Mouse (Mus musculus) neural tube, embryonic 14.5 days (tissue): ENCODE results near the gene Gpsm3. TPM values are rescaled to one million over a fixed set of nuclear protein-coding genes. Genes with fewer than 3 reads are reported as not detected.

Experiments used
- ATAC-seq: fragments of 200-750 bp; cut with Nextera tagmentation; 2 replicates; pipeline ENCODE4 v1.8.0; 2017; ENCODE audit warnings: low read depth, mild to moderate bottlenecking, moderate TSS enrichment, moderate library complexity
- H3K27ac ChIP-seq: fragments of 300-500 bp; sonication (generic); 2 replicates; pipeline ENCODE4 v1.5.1; 2014; ENCODE audit warnings: low read depth, mild to moderate bottlenecking, control low read depth, low read length, moderate library complexity, mixed read lengths
- H3K27me3 ChIP-seq: fragments of 300-500 bp; sonication (generic); 2 replicates; pipeline ENCODE4 v1.6.1; 2014; ENCODE audit warnings: low read length; ENCODE audit not compliant: control insufficient read depth, insufficient read depth
- H3K36me3 ChIP-seq: fragments of 300-500 bp; sonication (generic); 2 replicates; pipeline ENCODE4 v1.6.1; 2014; ENCODE audit warnings: low read length, mixed read lengths; ENCODE audit not compliant: control insufficient read depth, insufficient read depth
- H3K4me1 ChIP-seq: fragments of 300-500 bp; sonication (generic); 2 replicates; pipeline ENCODE4 v1.6.1; 2014; ENCODE audit warnings: low read length; ENCODE audit not compliant: control insufficient read depth, insufficient read depth
- H3K4me2 ChIP-seq: fragments of 300-500 bp; sonication (generic); 2 replicates; pipeline ENCODE4 v1.6.1; 2014; ENCODE audit warnings: mild to moderate bottlenecking, low read depth, low read length, control low read depth
- H3K4me3 ChIP-seq: fragments of 300-500 bp; sonication (generic); 2 replicates; pipeline ENCODE4 v1.5.1; 2014; ENCODE audit warnings: low read depth, low read length, control low read depth, mixed read lengths
- H3K9ac ChIP-seq: fragments of 300-500 bp; sonication (generic); replicated peaks from 2 replicates; pipeline ENCODE4 v1.6.1; 2014; ENCODE audit warnings: low read depth, mild to moderate bottlenecking, control low read depth, low read length, mixed read lengths
- H3K9me3 ChIP-seq: fragments of 300-500 bp; sonication (generic); 2 replicates; pipeline ENCODE4 v1.6.1; 2016; ENCODE audit warnings: low read length; ENCODE audit not compliant: control insufficient read depth
- WGBS: fragments of 180-500 bp; shearing (Covaris S2); extraction: QIAGEN DNeasy Blood & Tissue Kit; methylation state at CpG from one replicate; pipeline ENCODE4 v1.1.7; 2014; 5-methylcytosine and 5-hydroxymethylcytosine counted together
- polyA plus RNA-seq: library from polyadenylated mRNA; unstranded; fragments of >200 nt; fragmentation: Nextera tagmentation; extraction: Ambion mirVana; gene quantifications from 2 replicates; pipeline ENCODE4 v1.2.1, GENCODE M21; 2014

The Gpsm3 gene
- polyA plus RNA-seq, 1 experiment from 2014 or later: 1.4 TPM

DNA sequence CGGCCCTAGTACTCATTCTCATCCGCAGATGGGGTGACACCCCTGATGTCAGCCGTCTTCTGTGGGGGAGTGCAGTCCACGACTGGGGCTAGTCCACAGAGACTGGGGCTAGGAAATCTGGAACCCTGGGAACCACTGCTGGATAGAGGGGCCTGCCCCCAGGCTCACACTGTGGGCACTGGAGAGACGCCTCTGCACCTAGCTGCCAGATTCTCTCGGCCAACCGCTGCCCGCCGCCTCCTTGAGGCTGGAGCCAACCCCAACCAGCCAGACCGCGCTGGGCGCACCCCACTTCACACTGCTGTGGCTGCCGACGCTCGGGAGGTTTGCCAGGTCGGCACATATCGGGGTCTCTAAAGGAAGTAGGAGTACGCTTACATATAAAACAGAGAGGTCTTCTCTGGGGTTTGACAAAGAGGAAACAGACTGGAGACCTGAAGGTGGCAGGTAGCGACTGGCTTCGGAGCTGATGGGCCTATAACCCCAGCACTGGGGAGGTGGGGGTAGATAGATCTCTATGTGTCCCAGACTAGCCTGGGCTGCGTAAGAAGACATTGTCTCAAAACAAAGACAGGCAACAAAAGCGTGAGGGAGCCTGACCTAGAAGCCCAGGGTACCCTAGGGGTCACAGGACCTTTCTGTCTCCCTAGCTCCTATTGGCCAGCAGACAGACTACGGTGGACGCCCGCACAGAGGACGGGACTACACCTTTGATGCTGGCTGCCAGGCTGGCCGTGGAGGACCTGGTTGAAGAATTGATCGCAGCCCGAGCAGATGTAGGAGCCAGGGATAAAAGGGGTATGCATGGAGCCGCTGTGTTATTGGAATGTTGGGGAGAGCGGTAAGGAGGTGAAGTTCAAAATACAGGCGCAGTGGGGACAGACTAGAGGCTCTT, 3.5 kb upstream of the Gpsm3 start:
- no peaks in the 10 kb centered on the region for H3K9me3 ChIP-seq
- H3K4me2 ChIP-seq: peak overlapping the region; percentile 96
- H3K27me3 ChIP-seq: no peaks in the 10 kb centered on the region
- peak; percentile 12 for ATAC-seq
- peak overlapping the region; percentile 99 for H3K27ac ChIP-seq
- no peaks in the 10 kb centered on the region for H3K36me3 ChIP-seq
- peaks cover 19% of the 10 kb centered on the region for H3K4me1 ChIP-seq
- WGBS: 18% methylated on average over 32 of the region's 32 CpGs
- H3K9ac ChIP-seq: peak overlapping the region; percentile 83
- H3K4me3 ChIP-seq: peak overlapping the region; percentile 70

DNA sequence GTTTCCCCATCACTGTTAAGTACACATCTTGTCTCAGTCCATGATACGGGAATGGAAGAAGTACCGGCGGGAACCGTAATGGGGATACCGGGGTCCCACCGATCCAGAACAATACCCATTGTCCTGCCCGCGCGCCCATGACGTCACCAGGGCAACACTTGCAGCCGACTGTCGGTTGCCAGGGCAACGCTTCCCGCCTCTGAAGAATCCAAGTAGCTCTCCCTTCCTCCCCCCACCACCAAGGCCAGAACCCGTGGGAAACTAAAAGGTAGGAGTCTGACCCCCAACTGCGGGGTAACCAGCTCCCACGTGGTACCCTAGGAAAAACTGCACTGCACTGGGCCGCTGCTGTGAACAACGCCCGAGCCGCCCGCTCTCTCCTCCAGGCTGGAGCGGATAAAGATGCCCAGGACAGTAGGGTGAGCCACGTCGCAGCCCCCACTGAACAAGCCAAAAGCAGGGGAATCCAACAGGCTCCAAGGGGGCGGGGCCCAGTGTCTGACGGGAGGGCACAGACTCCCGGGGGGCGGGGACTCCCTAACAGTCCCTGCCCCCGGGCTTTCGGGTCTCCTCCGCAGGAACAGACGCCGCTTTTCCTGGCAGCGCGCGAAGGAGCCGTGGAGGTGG, 2.7 kb upstream of the Gpsm3 start:
- ATAC-seq: peak; percentile 77
- Histone ChIP-seq H3K4me2 (peak overlapping the region; percentile 96), H3K4me3 (peak overlapping the region; percentile 70), H3K4me1 (peaks cover 26% of the 10 kb centered on the region), H3K27ac (peak overlapping the region; percentile 99), H3K27me3 (no peaks in the 10 kb centered on the region), H3K36me3 (no peaks in the 10 kb centered on the region), H3K9me3 (no peaks in the 10 kb centered on the region), H3K9ac (peak overlapping the region; percentile 83)
- WGBS: under 1% methylated on average over 37 of the region's 38 CpGs

DNA sequence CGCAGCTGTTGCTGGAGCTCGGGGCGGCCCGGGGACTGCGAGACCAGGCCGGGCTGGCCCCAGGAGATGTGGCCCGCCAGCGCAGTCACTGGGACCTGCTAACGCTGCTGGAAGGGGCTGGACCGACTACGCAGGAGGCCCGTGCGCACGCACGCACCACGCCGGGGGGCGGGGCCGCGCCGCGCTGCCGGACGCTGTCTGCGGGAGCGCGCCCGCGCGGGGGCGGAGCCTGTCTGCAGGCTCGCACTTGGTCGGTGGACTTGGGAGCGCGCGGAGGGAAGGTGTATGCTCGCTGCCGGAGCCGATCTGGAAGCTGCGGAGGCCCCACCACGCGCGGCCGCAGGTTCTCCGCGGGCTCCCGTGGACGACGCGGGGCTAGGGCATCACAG, 2.2 kb upstream of the Gpsm3 start:
- ATAC-seq: peak; percentile 80

DNA sequence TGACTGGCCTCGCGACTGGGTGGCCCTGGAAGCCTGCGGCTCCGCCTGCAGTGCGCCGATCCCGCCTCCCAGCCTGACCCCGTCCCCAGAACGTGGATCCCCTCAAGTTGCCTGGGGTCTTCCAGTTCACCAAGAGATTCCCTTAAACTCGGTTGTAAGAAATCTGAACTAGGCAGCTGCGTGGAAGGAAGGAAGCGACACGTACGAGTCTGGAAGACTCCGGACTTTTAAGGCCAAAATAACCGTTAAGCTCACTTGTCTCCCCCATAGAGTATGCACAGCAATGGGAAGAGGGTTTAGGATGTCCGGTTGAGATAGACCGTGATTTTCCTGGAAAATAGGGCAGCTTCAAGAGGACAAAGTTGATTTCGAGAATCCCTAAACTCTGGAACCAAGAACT, 1.8 kb upstream of the Gpsm3 start:
- no peaks in the 10 kb centered on the region; the same call in 1 of the 2 replicates for H3K27me3 ChIP-seq
- peaks cover 26% of the 10 kb centered on the region for H3K4me1 ChIP-seq

More for the DNA sequence above, 2.2 kb upstream of the Gpsm3 start:
- Histone ChIP-seq H3K9me3 (no peaks in the 10 kb centered on the region), H3K9ac (peak overlapping the region; percentile 83), H3K27me3 (no peaks in the 10 kb centered on the region; the same call in 1 of the 2 replicates), H3K4me2 (peak overlapping the region; percentile 96), H3K27ac (peak overlapping the region; percentile 99), H3K4me1 (peaks cover 26% of the 10 kb centered on the region), H3K36me3 (no peaks in the 10 kb centered on the region), H3K4me3 (peak overlapping the region; percentile 70)
- under 1% methylated on average over 39 of the region's 50 CpGs for WGBS

DNA sequence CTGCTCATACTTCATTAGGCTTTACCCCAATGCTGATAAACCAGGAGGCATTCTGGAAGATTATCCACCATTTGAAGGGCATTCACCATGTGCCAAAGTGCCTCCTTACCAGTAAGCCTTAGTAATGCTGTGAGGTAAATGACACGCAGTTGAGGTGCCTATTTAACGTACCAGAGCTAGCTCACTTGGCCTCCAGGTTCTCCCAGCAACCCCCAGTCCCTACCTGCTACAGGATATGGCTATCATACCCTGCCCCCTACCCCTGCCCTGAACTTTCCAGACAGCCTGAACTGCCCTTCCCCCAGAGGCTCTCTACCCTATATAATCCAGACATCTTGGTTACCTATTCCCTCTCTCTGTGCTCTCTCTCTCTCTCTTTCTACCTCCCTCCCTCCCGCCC, 839 bp upstream of the Gpsm3 start:
- Histone ChIP-seq H3K9ac (no peak overlapping the region), H3K27me3 (no peaks in the 10 kb centered on the region; the same call in 1 of the 2 replicates), H3K36me3 (no peaks in the 10 kb centered on the region), H3K4me2 (no peak overlapping the region), H3K9me3 (no peaks in the 10 kb centered on the region), H3K4me1 (peaks cover 36% of the 10 kb centered on the region), H3K27ac (no peak overlapping the region), H3K4me3 (no peak overlapping the region)
- 72% methylated on average over 3 of the region's 3 CpGs for WGBS
- ATAC-seq: no peak

More for the DNA sequence above, 1.8 kb upstream of the Gpsm3 start:
- peak overlapping the region; percentile 96 for H3K4me2 ChIP-seq
- H3K27ac ChIP-seq: peak overlapping the region; percentile 99
- no peaks in the 10 kb centered on the region for H3K36me3 ChIP-seq
- 5% methylated on average over 19 of the region's 19 CpGs for WGBS
- peak overlapping the region; percentile 70 for H3K4me3 ChIP-seq
- peak overlapping the region; percentile 83 for H3K9ac ChIP-seq
- H3K9me3 ChIP-seq: no peaks in the 10 kb centered on the region
- no peak for ATAC-seq

DNA sequence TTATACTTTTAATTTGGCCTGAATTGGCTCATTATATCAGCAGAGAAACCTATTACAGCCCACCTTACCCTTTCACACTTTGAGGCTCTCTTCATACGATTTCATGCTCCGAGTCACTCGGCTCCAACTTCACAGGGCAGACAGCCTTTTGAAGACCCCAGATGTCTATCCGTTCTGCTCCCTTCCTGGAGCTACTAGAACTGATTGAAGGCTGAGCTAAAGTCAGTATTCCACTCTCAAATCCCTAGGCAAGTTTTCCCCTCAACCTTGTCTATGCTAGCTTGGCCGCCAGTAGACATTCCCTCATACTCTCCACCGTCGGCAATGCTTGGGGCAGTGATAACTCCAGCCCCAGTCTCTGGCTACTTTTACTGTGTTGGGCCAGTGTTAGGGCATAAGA, 400 bp upstream of the Gpsm3 start:
- 52% methylated on average over 7 of the region's 7 CpGs for WGBS
- Histone ChIP-seq H3K36me3 (no peaks in the 10 kb centered on the region), H3K4me2 (no peak overlapping the region), H3K9me3 (no peaks in the 10 kb centered on the region), H3K27me3 (no peaks in the 10 kb centered on the region; the same call in 1 of the 2 replicates), H3K27ac (no peak overlapping the region), H3K9ac (no peak overlapping the region), H3K4me1 (peaks cover 40% of the 10 kb centered on the region), H3K4me3 (no peak overlapping the region)
- ATAC-seq: no peak

DNA sequence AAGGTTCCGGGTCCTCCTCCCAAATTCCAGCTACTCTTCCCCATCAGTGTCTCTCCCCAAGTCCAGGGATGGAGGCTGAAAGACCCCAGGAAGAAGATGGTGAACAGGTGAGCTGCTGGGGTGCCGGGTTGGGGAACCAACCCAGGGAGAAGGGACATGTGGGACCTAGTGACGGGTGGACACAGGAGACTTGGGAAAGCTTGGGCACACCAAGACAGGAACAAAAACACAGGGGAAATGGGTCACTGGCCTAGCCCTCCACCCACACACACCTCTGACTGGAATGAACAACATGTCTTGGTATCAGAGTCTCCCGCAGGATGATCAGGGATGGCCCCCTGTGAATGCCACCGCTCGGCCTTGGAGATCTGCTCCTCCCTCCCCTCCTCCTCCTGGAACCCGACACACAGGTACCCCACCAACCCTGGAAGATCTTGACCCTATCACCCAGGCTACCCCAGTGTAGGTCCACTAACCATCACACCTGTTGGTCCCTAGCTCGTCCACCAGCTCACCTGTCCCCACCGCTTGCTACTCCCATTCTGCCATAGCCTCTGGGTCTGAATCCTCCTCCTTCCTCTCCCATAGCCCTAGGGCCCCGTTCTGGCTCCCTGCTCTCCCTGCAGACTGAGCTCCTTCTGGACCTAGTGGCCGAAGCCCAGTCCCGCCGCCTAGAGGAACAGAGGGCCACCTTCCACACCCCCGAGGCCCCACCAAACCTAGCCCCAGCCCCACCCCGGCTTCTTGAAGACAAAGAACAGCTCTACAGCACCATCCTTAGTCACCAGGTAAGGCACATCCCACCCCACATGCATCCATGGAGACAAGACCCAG, 765 bp downstream of the Gpsm3 start:
- H3K27ac ChIP-seq: peak overlapping the region; percentile 95; the same call in 1 of the 2 replicates
- WGBS: 64% methylated on average over 15 of the region's 15 CpGs
- peak overlapping the region; percentile 82; the same call in 1 of the 2 replicates for H3K4me2 ChIP-seq
- ATAC-seq: no peak
- H3K9ac ChIP-seq: no peak overlapping the region
- no peaks in the 10 kb centered on the region for H3K9me3 ChIP-seq
- H3K36me3 ChIP-seq: peaks cover 6% of the 10 kb centered on the region; the same call in 1 of the 2 replicates
- H3K4me3 ChIP-seq: no peak overlapping the region
- H3K4me1 ChIP-seq: peaks cover 44% of the 10 kb centered on the region
- no peaks in the 10 kb centered on the region; the same call in 1 of the 2 replicates for H3K27me3 ChIP-seq

DNA sequence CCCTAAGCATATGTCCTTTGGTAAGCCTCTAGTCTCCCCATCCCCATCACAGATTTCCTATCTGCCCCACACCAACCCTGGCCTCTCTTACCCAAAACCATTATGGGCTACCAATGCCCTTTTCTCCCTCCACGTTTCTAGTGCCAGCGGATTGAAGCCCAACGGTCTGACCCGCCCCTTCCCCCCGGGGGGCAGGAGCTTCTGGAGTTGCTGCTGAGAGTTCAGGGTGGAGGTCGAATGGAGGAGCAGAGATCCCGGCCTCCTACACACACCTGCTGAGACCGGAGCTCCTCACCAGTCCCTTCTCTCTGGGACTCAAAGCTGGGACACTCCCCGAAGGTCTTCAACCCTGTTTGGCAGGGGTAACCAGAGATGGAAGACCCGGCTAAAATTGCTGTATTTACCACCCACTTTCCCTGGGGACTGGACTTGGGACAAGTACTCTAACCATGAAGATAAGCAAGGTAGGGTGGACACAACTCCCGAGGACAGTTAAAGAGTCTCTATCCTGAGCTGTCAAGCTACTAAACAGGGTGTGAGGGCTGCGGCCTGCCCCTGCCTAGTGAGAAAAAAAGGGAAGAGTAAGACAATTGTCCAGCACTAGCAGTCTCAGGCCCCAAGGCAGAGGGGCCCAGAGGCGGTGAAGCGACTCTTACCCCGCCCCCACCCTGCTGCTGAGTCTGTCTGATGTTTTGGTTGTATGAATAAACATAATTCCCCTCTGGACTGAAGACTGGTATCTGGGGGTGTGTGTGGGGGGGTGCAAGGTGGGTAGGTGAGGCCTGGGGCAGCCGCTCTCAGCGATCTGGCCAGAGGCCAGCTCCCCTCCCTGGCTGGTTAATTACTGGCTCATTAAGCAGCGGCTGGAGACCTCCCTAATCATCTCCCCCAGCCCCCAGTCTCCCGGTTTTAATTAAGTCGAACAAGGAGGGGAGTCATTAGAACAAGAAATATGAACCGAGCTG, 1.7 kb downstream of the Gpsm3 start, which contains the start of gene Pbx2:
Gene Pbx2 (plus strand): TSS at position 238 of the 965 bp plus-strand sequence.
- Histone ChIP-seq H3K9me3 (no peaks in the 10 kb centered on the region), H3K4me3 (peak within 1 kb of the TSS; percentile 64), H3K4me1 (peaks cover 35% of the 10 kb centered on the region), H3K36me3 (peaks cover 11% of the 10 kb centered on the region; the same call in 1 of the 2 replicates), H3K27ac (peak within 1 kb of the TSS; percentile 95), H3K4me2 (peak within 1 kb of the TSS; percentile 82), H3K27me3 (no peaks in the 10 kb centered on the region; the same call in 1 of the 2 replicates), H3K9ac (peak within 1 kb of the TSS; percentile 67)
- 3% methylated on average over 21 of the region's 21 CpGs for WGBS
- ATAC-seq: 0 out of 2 replicates have a peak, but pooled peaks have one; percentile 0
